Mouse (Mus musculus): ENCODE measurements around the gene Brca1. TPM values are rescaled to one million over a fixed set of nuclear protein-coding genes. Genes with fewer than 3 reads are reported as not detected.
A peak's percentile ranks its signal among the peaks of the same experiment; 100 is the strongest.

Brca1 gene
- polyA plus RNA-seq, 1 experiment from 2014 or later, result 20.2 TPM

DNA sequence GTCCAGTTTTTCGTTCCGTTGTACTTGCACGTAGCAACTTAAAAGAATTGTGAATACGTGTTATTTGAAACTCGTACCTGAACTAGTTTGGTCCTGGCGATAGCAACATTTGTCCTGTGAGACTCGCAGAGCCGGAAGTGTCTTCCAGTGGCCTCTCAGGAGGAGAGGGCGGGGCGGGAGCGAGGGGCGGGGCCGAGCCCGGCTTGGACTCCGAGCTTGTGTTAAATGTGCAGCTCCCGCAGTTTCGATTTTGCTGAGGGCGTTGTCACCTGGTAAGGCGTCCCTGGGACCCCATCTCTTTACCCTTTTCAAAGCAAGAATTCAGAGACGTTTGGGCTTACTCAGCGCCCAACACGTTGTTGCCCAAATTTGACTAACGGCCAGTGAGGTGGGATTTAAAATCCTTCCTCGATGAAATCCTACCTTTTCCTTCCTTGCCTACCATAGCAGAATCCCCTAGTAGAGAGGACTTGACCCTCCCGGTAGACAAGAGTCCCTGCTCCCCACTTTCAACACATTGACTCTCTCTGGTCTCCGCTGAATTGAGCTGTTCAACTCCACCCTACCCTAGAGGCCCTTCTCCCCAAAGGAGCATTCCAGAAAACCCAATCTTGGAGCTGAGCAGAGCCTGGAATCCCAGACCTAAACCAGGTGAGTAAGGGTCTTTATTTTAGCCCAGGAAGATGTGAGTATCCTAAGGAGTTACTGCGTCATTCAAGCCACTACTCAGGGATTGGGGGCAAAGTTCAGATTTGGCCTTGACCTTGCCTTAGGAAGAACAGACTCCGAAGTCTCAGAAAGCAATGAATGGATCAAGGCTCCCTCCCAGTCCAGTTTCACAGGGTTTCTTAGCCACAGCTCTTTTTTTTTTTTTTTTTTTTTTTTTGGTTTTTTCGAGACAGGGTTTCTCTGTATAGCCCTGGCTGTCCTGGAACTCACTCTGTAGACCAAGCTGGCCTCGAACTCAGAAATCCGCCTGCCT, 30.6 kb upstream of the Brca1 start, which contains the start of gene Tmem106a:
Tmem106a (plus strand) TSS at position 189 of the 982 bp plus-strand sequence.
- H3K4me2 ChIP-seq (replicated peaks; ENCODE audit: low read depth, low read length), result peak within 1 kb of the TSS; percentile 40
- peak within 1 kb of the TSS; percentile 28 for H3K4me3 ChIP-seq (ENCODE audit: low read depth, low read length)
- DNase-seq (ENCODE audit: low spot score) (peak; percentile 79), ATAC-seq (ENCODE audit: low FRiP score) (no peak)
- no peaks in the 10 kb centered on the region for H3K4me1 ChIP-seq (replicated peaks; ENCODE audit: control insufficient read depth, insufficient read depth, low read length)
- H3K36me3 ChIP-seq (ENCODE audit: control insufficient read depth, insufficient read depth, low read length), result peaks cover 8% of the 10 kb centered on the region; the same call in 1 of the 2 replicates
- H3K9ac ChIP-seq (ENCODE audit: low read depth, low read length), result no peak within 1 kb of the TSS; the same call in 1 of the 2 replicates
- no peaks in the 10 kb centered on the region for H3K9me3 ChIP-seq (ENCODE audit: control insufficient read depth, low read length)
- no peak within 1 kb of the TSS for H3K27ac ChIP-seq (ENCODE audit: low read depth, low read length)
- 17% methylated on average over 29 of the region's 31 CpGs for WGBS
- H3K27me3 ChIP-seq (ENCODE audit: control insufficient read depth, insufficient read depth, low read length), result no peaks in the 10 kb centered on the region

DNA sequence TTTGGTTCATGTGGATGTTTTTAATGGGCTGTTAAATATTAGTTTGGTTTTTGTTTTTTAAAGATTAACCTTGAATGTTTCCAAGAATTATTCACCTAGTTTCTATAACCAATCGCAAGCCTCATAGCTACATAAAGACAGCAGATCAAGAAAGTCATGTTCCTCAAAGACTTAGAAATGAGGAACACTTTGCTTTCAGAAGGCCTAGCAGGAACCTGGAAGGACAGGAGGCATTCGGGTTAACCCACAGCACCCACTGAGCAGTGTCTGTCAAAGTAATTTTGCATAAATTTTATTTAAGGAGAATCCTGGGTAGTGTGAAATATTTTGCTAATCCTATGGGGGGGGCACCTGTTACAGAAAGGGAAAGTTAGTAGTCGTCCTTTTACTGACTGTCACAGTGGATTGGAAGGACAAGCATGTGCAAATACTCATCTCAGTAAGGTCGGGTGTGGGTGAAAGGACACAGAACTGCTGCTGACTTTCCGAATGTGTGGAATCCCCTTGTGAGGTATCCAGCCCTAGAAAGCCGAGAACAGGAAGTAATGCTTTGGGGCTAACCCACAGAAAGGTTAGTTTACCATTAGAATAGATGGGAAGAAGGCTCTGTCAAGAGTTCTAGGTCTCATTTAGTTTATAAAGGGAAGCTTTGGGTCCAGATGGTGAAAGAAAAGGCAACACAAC, 29.5 kb upstream of the Brca1 start:
- no peaks in the 10 kb centered on the region for H3K4me1 ChIP-seq (replicated peaks; ENCODE audit: control insufficient read depth, insufficient read depth, low read length)
- no peak overlapping the region for H3K4me2 ChIP-seq (replicated peaks; ENCODE audit: low read depth, low read length)
- 78% methylated on average over 6 of the region's 6 CpGs for WGBS
- no peak overlapping the region for H3K4me3 ChIP-seq (ENCODE audit: low read depth, low read length)
- H3K9ac ChIP-seq (ENCODE audit: low read depth, low read length), result no peak overlapping the region
- DNase-seq (ENCODE audit: low spot score) (no peak), ATAC-seq (ENCODE audit: low FRiP score) (no peak)
- no peaks in the 10 kb centered on the region for H3K9me3 ChIP-seq (ENCODE audit: control insufficient read depth, low read length)
- no peaks in the 10 kb centered on the region for H3K27me3 ChIP-seq (ENCODE audit: control insufficient read depth, insufficient read depth, low read length)
- H3K36me3 ChIP-seq (ENCODE audit: control insufficient read depth, insufficient read depth, low read length), result peaks cover 9% of the 10 kb centered on the region; the same call in 1 of the 2 replicates
- H3K27ac ChIP-seq (ENCODE audit: low read depth, low read length), result no peak overlapping the region

DNA sequence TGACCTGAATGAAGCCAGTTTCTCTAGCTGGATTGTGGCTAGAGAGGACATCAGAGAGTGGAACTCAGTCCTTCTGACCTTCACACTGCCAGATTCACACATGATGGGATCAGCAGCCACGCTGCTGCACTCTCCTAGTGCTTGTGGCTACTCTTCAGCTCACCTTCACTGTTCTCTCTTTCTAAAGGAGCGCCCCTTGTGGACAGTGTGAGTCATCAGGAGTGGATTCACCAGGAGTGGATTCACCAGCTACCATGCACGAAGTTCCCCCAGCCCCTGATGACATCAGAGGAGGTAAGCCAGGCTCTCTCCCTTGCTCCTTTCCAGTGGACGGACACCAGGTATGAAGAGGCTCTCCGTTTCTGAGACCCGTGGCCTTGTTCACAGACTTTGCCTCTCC, 24.4 kb upstream of the Brca1 start:
- DNase-seq (ENCODE audit: low spot score) (peak; percentile 17), ATAC-seq (ENCODE audit: low FRiP score) (no peak)
- WGBS, result 83% methylated on average over 6 of the region's 6 CpGs
- Histone ChIP-seq H3K27ac (ENCODE audit: low read depth, low read length) (no peak overlapping the region), H3K4me3 (ENCODE audit: low read depth, low read length) (no peak overlapping the region), H3K9ac (ENCODE audit: low read depth, low read length) (no peak overlapping the region), H3K27me3 (ENCODE audit: control insufficient read depth, insufficient read depth, low read length) (no peaks in the 10 kb centered on the region), H3K36me3 (ENCODE audit: control insufficient read depth, insufficient read depth, low read length) (peaks cover 23% of the 10 kb centered on the region), H3K9me3 (ENCODE audit: control insufficient read depth, low read length) (no peaks in the 10 kb centered on the region), H3K4me1 (replicated peaks; ENCODE audit: control insufficient read depth, insufficient read depth, low read length) (no peaks in the 10 kb centered on the region), H3K4me2 (replicated peaks; ENCODE audit: low read depth, low read length) (no peak overlapping the region)

DNA sequence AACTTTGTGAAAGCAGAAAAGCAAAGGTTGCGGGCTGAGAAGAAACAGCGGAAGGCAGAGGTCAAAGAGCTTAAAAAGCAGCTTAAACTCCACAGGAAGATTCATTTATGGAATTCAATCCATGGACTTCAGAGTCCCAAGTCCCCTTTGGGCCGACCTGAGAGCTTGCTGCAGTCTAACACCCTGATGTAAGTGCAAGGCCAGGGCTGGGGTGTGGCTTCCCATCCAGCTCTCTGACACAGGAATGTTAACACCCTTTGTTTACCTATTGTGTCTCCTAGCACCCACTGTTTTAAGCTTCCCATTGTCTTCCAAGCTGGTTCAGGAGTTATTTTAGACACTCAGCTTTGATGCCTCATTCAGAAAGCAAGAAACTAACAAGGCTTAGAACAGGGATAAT, 16.7 kb upstream of the Brca1 start:
- no peak overlapping the region for H3K9ac ChIP-seq (ENCODE audit: low read depth, low read length)
- H3K9me3 ChIP-seq (ENCODE audit: control insufficient read depth, low read length), result no peaks in the 10 kb centered on the region
- H3K4me2 ChIP-seq (replicated peaks; ENCODE audit: low read depth, low read length), result no peak overlapping the region
- H3K36me3 ChIP-seq (ENCODE audit: control insufficient read depth, insufficient read depth, low read length), result peaks cover 23% of the 10 kb centered on the region
- no peak for DNase-seq (ENCODE audit: low spot score)
- H3K4me1 ChIP-seq (replicated peaks; ENCODE audit: control insufficient read depth, insufficient read depth, low read length), result no peaks in the 10 kb centered on the region
- 92% methylated on average over 3 of the region's 3 CpGs for WGBS
- ATAC-seq (ENCODE audit: low FRiP score), result no peak
- H3K27ac ChIP-seq (ENCODE audit: low read depth, low read length), result no peak overlapping the region
- H3K4me3 ChIP-seq (ENCODE audit: low read depth, low read length), result no peak overlapping the region
- no peaks in the 10 kb centered on the region for H3K27me3 ChIP-seq (ENCODE audit: control insufficient read depth, insufficient read depth, low read length)

DNA sequence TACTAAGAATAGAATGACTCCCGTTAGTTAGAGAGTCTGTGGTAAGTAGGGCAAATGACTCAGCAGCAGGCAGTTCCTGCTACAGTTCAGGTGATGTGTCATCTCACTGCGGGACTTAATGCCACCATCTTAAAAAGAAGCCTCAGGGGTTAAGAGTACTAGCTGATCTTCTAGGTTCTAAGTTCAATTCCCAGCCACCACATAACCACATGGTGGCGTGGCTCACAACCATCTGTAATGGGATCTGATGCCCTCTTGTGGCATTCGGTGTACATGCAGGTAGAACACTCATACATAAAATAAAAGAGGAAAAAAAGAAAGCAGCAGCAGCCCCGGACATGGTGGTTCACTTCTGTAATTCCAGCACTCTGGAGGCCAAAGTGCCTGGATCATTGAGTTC, 10.6 kb upstream of the Brca1 start:
- H3K27ac ChIP-seq (ENCODE audit: low read depth, low read length), result no peak overlapping the region
- DNase-seq (ENCODE audit: low spot score) (peak; percentile 75), ATAC-seq (ENCODE audit: low FRiP score) (no peak)
- no peaks in the 10 kb centered on the region for H3K9me3 ChIP-seq (ENCODE audit: control insufficient read depth, low read length)
- no peaks in the 10 kb centered on the region for H3K27me3 ChIP-seq (ENCODE audit: control insufficient read depth, insufficient read depth, low read length)
- H3K4me2 ChIP-seq (replicated peaks; ENCODE audit: low read depth, low read length), result no peak overlapping the region
- WGBS, result 43% methylated on average over 5 of the region's 5 CpGs
- no peak overlapping the region for H3K9ac ChIP-seq (ENCODE audit: low read depth, low read length)
- H3K4me3 ChIP-seq (ENCODE audit: low read depth, low read length), result no peak overlapping the region
- no peaks in the 10 kb centered on the region for H3K4me1 ChIP-seq (replicated peaks; ENCODE audit: control insufficient read depth, insufficient read depth, low read length)
- peaks cover 15% of the 10 kb centered on the region for H3K36me3 ChIP-seq (ENCODE audit: control insufficient read depth, insufficient read depth, low read length)

DNA sequence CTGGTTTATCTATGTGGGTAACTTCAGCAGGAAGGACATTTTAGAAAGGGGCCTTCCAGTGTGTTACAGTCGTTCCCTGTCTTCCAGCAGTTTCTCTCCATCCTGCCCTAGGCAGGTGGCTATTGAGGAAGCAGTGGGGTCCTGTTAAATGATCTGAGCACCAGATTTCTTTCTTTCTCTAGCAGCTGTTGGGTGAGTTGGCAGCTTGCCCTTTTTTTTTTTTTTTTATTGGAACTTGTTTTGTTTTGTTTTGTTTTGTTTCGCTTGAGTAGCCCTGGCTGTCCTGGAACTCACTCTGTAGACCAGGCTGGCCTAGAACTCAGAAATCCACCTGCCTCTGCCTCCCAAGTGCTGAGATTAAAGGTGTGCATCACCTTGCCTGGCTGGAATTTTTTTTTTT, 5.2 kb upstream of the Brca1 start:
- ATAC-seq (ENCODE audit: low FRiP score), result no peak
- Histone ChIP-seq H3K4me1 (replicated peaks; ENCODE audit: control insufficient read depth, insufficient read depth, low read length) (no peaks in the 10 kb centered on the region), H3K9ac (ENCODE audit: low read depth, low read length) (no peak overlapping the region), H3K27me3 (ENCODE audit: control insufficient read depth, insufficient read depth, low read length) (no peaks in the 10 kb centered on the region), H3K9me3 (ENCODE audit: control insufficient read depth, low read length) (no peaks in the 10 kb centered on the region), H3K27ac (ENCODE audit: low read depth, low read length) (no peak overlapping the region), H3K4me3 (ENCODE audit: low read depth, low read length) (no peak overlapping the region), H3K36me3 (ENCODE audit: control insufficient read depth, insufficient read depth, low read length) (no peaks in the 10 kb centered on the region), H3K4me2 (replicated peaks; ENCODE audit: low read depth, low read length) (no peak overlapping the region)
- 95% methylated on average over 2 of the region's 2 CpGs for WGBS
- no peak for DNase-seq (ENCODE audit: low spot score)

DNA sequence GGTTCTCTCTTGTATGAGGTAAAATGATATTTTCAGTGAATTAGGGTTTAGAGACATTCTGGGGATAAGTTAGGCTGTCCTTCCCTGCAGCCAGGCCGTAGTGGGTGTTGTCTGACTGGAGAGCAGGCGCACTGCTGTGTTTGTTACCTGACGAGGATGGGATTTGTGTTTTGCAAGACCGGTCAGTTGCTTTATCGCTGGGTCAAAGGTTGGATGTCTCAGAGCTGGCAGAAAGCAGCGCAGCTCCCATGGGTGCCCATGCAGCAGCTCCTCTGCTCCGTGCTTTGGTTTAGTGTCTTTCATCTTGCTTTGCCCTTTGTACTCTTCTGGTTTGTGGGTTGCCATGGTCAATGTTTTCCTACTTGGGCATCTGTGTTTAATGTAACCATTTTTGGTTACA, 4.8 kb upstream of the Brca1 start:
- Histone ChIP-seq H3K27ac (ENCODE audit: low read depth, low read length) (no peak overlapping the region), H3K9ac (ENCODE audit: low read depth, low read length) (no peak overlapping the region), H3K9me3 (ENCODE audit: control insufficient read depth, low read length) (no peaks in the 10 kb centered on the region), H3K27me3 (ENCODE audit: control insufficient read depth, insufficient read depth, low read length) (no peaks in the 10 kb centered on the region), H3K4me3 (ENCODE audit: low read depth, low read length) (no peak overlapping the region), H3K4me2 (replicated peaks; ENCODE audit: low read depth, low read length) (no peak overlapping the region), H3K4me1 (replicated peaks; ENCODE audit: control insufficient read depth, insufficient read depth, low read length) (no peaks in the 10 kb centered on the region), H3K36me3 (ENCODE audit: control insufficient read depth, insufficient read depth, low read length) (no peaks in the 10 kb centered on the region)
- 93% methylated on average over 7 of the region's 7 CpGs for WGBS
- ATAC-seq (ENCODE audit: low FRiP score) (no peak), DNase-seq (ENCODE audit: low spot score) (no peak)

DNA sequence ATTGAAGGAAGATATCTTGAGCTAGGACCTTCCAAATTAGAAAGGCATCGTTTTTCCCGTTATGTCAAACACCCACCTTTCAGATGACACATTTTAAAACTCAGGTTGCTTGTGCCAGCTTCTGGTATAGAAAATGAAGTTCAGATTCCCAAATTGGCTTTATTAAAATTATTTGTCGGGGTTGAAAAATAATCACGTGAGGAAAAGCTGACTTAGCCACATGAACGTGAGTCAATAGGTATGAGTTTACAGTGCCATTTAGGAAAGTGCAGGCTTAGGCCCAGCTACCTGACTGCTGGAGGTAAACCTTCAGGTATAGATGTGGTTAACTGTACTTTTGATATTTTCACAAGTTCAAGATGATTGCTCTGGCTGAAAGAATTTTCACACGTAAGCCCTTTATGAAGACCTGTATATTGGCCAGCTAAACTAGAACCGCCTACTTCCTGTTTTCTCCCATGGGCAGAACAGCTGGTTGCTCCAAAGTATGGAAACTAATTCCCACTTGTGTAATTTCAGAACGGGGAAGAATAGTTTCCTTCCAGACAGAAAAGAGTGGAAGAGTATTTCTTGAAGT, 1.7 kb upstream of the Brca1 start:
- peak overlapping the region; percentile 79 for H3K27ac ChIP-seq (ENCODE audit: low read depth, low read length)
- WGBS, result 27% methylated on average over 8 of the region's 8 CpGs
- H3K4me3 ChIP-seq (ENCODE audit: low read depth, low read length), result peak overlapping the region; percentile 63
- H3K4me1 ChIP-seq (replicated peaks; ENCODE audit: control insufficient read depth, insufficient read depth, low read length), result peaks cover 2% of the 10 kb centered on the region; the same call in 1 of the 2 replicates
- no peaks in the 10 kb centered on the region for H3K27me3 ChIP-seq (ENCODE audit: control insufficient read depth, insufficient read depth, low read length)
- H3K4me2 ChIP-seq (replicated peaks; ENCODE audit: low read depth, low read length), result peak overlapping the region; percentile 41
- DNase-seq (ENCODE audit: low spot score) (no peak), ATAC-seq (ENCODE audit: low FRiP score) (no peak)
- H3K9ac ChIP-seq (ENCODE audit: low read depth, low read length), result peak overlapping the region; percentile 76
- no peaks in the 10 kb centered on the region for H3K36me3 ChIP-seq (ENCODE audit: control insufficient read depth, insufficient read depth, low read length)
- no peaks in the 10 kb centered on the region for H3K9me3 ChIP-seq (ENCODE audit: control insufficient read depth, low read length)
